ENCODE assay signal across 19 mouse cellular contexts in genomic region chr16:66495532-66495931, GRCm38 (mm10).
DNase-seq lines count a peak whose midpoint lies in the region; ATAC-seq and TF ChIP-seq lines count a peak whose summit lies in the region.
"Had no signal": no experiment of that assay in that cellular context is flagged by ENCODE, and none has a peak within 500 bp of the region (broad histone marks: within the 10 kb centered on the region; RNA-seq: fewer than 3 reads in every experiment).

No protein-coding gene starts in this region.

- no peaks in the 10 kb centered on the region for H3K4me1 ChIP-seq in embryonic facial prominence, embryonic 11.5 days (ENCODE audit: control insufficient read depth, insufficient read depth, low read length)
- H3K4me1 ChIP-seq in embryonic facial prominence, embryonic 10.5 days: no peaks in the 10 kb centered on the region
- no peaks in the 10 kb centered on the region for H3K4me1 ChIP-seq in intestine, postnatal 0 days (replicated peaks; ENCODE audit: control insufficient read depth, insufficient read depth, low read length)
- no peaks in the 10 kb centered on the region for H3K4me1 ChIP-seq in intestine, embryonic 16.5 days (ENCODE audit: control insufficient read depth, insufficient read depth, low read length)
- no peaks in the 10 kb centered on the region for H3K4me1 ChIP-seq in midbrain, postnatal 0 days (ENCODE audit: insufficient read depth, low read length)
- no peaks in the 10 kb centered on the region for H3K4me1 ChIP-seq in midbrain, embryonic 11.5 days (ENCODE audit: control insufficient read depth, insufficient read depth, low read length)
- H3K4me1 ChIP-seq: hindbrain, embryonic 10.5 days; megakaryocyte, embryonic 14.5 days had no signal

- no peak overlapping the region for H3K27ac ChIP-seq in embryonic facial prominence, embryonic 11.5 days (replicated peaks; ENCODE audit: low read depth, low read length)
- no peak overlapping the region for H3K27ac ChIP-seq in embryonic facial prominence, embryonic 10.5 days (replicated peaks)
- no peak overlapping the region for H3K27ac ChIP-seq in intestine, postnatal 0 days (ENCODE audit: low read depth, low read length)
- H3K27ac ChIP-seq in intestine, embryonic 16.5 days (ENCODE audit: low read length): no peak overlapping the region
- H3K27ac ChIP-seq in midbrain, postnatal 0 days (ENCODE audit: low read depth, low read length): no peak overlapping the region
- no peak overlapping the region for H3K27ac ChIP-seq in midbrain, embryonic 11.5 days (ENCODE audit: low read depth, low read length)
- H3K27ac ChIP-seq: hindbrain, embryonic 10.5 days had no signal

- no peak overlapping the region for H3K4me2 ChIP-seq in embryonic facial prominence, embryonic 11.5 days (ENCODE audit: low read depth, low read length)
- H3K4me2 ChIP-seq in intestine, postnatal 0 days (replicated peaks; ENCODE audit: low read depth): no peak overlapping the region
- no peak overlapping the region for H3K4me2 ChIP-seq in intestine, embryonic 16.5 days (ENCODE audit: low read depth, low read length)
- no peak overlapping the region for H3K4me2 ChIP-seq in midbrain, postnatal 0 days (ENCODE audit: low read depth, low read length, poor library complexity, severe bottlenecking)
- no peak overlapping the region for H3K4me2 ChIP-seq in midbrain, embryonic 11.5 days

- peak; percentile 5 for DNase-seq in embryonic facial prominence, embryonic 11.5 days (ENCODE audit: low spot score)
- DNase-seq in embryonic facial prominence, embryonic 10.5 days (ENCODE audit: low spot score): no peak
- peak; percentile 53 for DNase-seq in midbrain, postnatal 0 days (ENCODE audit: low spot score)
- no peak for DNase-seq in midbrain, embryonic 11.5 days (ENCODE audit: low spot score, missing footprints)
- no peak for DNase-seq in thymus, postnatal 0 days (ENCODE audit: low spot score)
- no peak for DNase-seq in right cerebral cortex, postnatal 10 days (ENCODE audit: low spot score in 2 of 2)
- DNase-seq: B cell, adult 2 months; cerebellum, adult 11 months; cerebellum, postnatal 36 days; gastrocnemius, postnatal 36 days; left cerebral cortex, postnatal 4 days; liver, postnatal 0 days; lung, postnatal 14 days; right cerebral cortex, adult 18-20 months; thymus, adult 18-20 months had no signal

- H3K36me3 ChIP-seq in embryonic facial prominence, embryonic 11.5 days (replicated peaks; ENCODE audit: control insufficient read depth, insufficient read depth, low read depth, low read length): no peaks in the 10 kb centered on the region
- H3K36me3 ChIP-seq in embryonic facial prominence, embryonic 10.5 days (replicated peaks): no peaks in the 10 kb centered on the region
- no peaks in the 10 kb centered on the region for H3K36me3 ChIP-seq in intestine, postnatal 0 days (ENCODE audit: control insufficient read depth, insufficient read depth)
- H3K36me3 ChIP-seq in intestine, embryonic 16.5 days (ENCODE audit: control insufficient read depth, insufficient read depth, low read length): no peaks in the 10 kb centered on the region
- no peaks in the 10 kb centered on the region for H3K36me3 ChIP-seq in midbrain, postnatal 0 days (ENCODE audit: insufficient read depth, low read length)
- H3K36me3 ChIP-seq in midbrain, embryonic 11.5 days (ENCODE audit: control insufficient read depth, insufficient read depth, low read length): no peaks in the 10 kb centered on the region
- H3K36me3 ChIP-seq: hindbrain, embryonic 10.5 days had no signal

- no peak overlapping the region for H3K9ac ChIP-seq in embryonic facial prominence, embryonic 11.5 days (replicated peaks; ENCODE audit: low read length)
- no peak overlapping the region for H3K9ac ChIP-seq in intestine, postnatal 0 days (ENCODE audit: low read depth, low read length)
- no peak overlapping the region for H3K9ac ChIP-seq in intestine, embryonic 16.5 days (ENCODE audit: low read depth, low read length)
- no peak overlapping the region for H3K9ac ChIP-seq in midbrain, postnatal 0 days (replicated peaks; ENCODE audit: low read length, poor library complexity, severe bottlenecking)
- no peak overlapping the region for H3K9ac ChIP-seq in midbrain, embryonic 11.5 days (ENCODE audit: low read length)
- H3K9ac ChIP-seq: liver, postnatal 0 days had no signal

- H3K4me3 ChIP-seq in embryonic facial prominence, embryonic 11.5 days (ENCODE audit: low read depth, low read length): no peak overlapping the region
- H3K4me3 ChIP-seq in embryonic facial prominence, embryonic 10.5 days: no peak overlapping the region
- H3K4me3 ChIP-seq in intestine, postnatal 0 days (ENCODE audit: low read depth, low read length): no peak overlapping the region
- no peak overlapping the region for H3K4me3 ChIP-seq in intestine, embryonic 16.5 days (ENCODE audit: low read length)
- no peak overlapping the region for H3K4me3 ChIP-seq in midbrain, postnatal 0 days (ENCODE audit: low read depth, low read length)
- no peak overlapping the region for H3K4me3 ChIP-seq in midbrain, embryonic 11.5 days (ENCODE audit: low read depth, low read length)
- H3K4me3 ChIP-seq: hindbrain, embryonic 10.5 days; megakaryocyte, embryonic 14.5 days had no signal

- peak; percentile 11; the same call in 1 of the 2 replicates for TF ChIP-seq CTCF in intestine, postnatal 0 days (IDR thresholded peaks at IDR 0.05; ENCODE audit: low read depth)
- peak; percentile 80 for TF ChIP-seq CTCF in midbrain, postnatal 0 days (IDR thresholded peaks at IDR 0.05)

- no peaks in the 10 kb centered on the region for H3K9me3 ChIP-seq in embryonic facial prominence, embryonic 11.5 days (replicated peaks; ENCODE audit: control insufficient read depth, low read length)
- no peaks in the 10 kb centered on the region for H3K9me3 ChIP-seq in embryonic facial prominence, embryonic 10.5 days
- H3K9me3 ChIP-seq in intestine, postnatal 0 days (ENCODE audit: control insufficient read depth): no peaks in the 10 kb centered on the region
- 0 out of 2 replicates have a peak, but pooled peaks cover 3% of the 10 kb centered on the region for H3K9me3 ChIP-seq in intestine, embryonic 16.5 days (ENCODE audit: control insufficient read depth, low read length)
- 0 out of 2 replicates have a peak, but pooled peaks cover 3% of the 10 kb centered on the region for H3K9me3 ChIP-seq in midbrain, postnatal 0 days (ENCODE audit: low read length)
- no peaks in the 10 kb centered on the region for H3K9me3 ChIP-seq in midbrain, embryonic 11.5 days (ENCODE audit: control insufficient read depth, low read length)
- H3K9me3 ChIP-seq: hindbrain, embryonic 10.5 days; megakaryocyte, embryonic 14.5 days had no signal

- ATAC-seq in embryonic facial prominence, embryonic 11.5 days (replicated peaks; ENCODE audit: insufficient number of reproducible peaks, low FRiP score, low TSS enrichment, low read depth): no peak
- ATAC-seq in intestine, postnatal 0 days: no peak
- ATAC-seq in intestine, embryonic 16.5 days: no peak
- no peak for ATAC-seq in midbrain, postnatal 0 days (ENCODE audit: low FRiP score)
- ATAC-seq in midbrain, embryonic 11.5 days (ENCODE audit: low FRiP score): no peak
- ATAC-seq: liver, postnatal 0 days had no signal

- 80% methylated on average over 3 of the region's 3 CpGs for WGBS in embryonic facial prominence, embryonic 11.5 days
- 75% methylated on average over 3 of the region's 3 CpGs for WGBS in embryonic facial prominence, embryonic 10.5 days
- 61% methylated on average over 3 of the region's 3 CpGs for WGBS in intestine, postnatal 0 days
- WGBS in intestine, embryonic 16.5 days: 62% methylated on average over 3 of the region's 3 CpGs
- 72% methylated on average over 3 of the region's 3 CpGs for WGBS in midbrain, postnatal 0 days
- WGBS in midbrain, embryonic 11.5 days: 80% methylated on average over 3 of the region's 3 CpGs

- H3K27me3 ChIP-seq in embryonic facial prominence, embryonic 11.5 days (ENCODE audit: control insufficient read depth, insufficient read depth, low read length): no peaks in the 10 kb centered on the region
- H3K27me3 ChIP-seq in embryonic facial prominence, embryonic 10.5 days (replicated peaks; ENCODE audit: low read depth, poor library complexity, severe bottlenecking): no peaks in the 10 kb centered on the region
- no peaks in the 10 kb centered on the region for H3K27me3 ChIP-seq in intestine, postnatal 0 days (replicated peaks; ENCODE audit: control insufficient read depth, insufficient read depth, low read length)
- H3K27me3 ChIP-seq in intestine, embryonic 16.5 days (replicated peaks; ENCODE audit: control insufficient read depth, insufficient read depth, low read length): no peaks in the 10 kb centered on the region
- no peaks in the 10 kb centered on the region for H3K27me3 ChIP-seq in midbrain, postnatal 0 days (ENCODE audit: insufficient read depth, low read length)
- no peaks in the 10 kb centered on the region for H3K27me3 ChIP-seq in midbrain, embryonic 11.5 days (ENCODE audit: control insufficient read depth, insufficient read depth, low read length)
- H3K27me3 ChIP-seq: megakaryocyte, embryonic 14.5 days had no signal

Comparison
In these comparisons a context has a peak if more than half of its experiments do, and no peak if none do; other contexts are left out.
1. DNase-seq: peak in embryonic facial prominence, embryonic 11.5 days (single experiment) and midbrain, postnatal 0 days (single experiment); none in embryonic facial prominence, embryonic 10.5 days (single experiment), midbrain, embryonic 11.5 days (single experiment), thymus, postnatal 0 days (single experiment) and right cerebral cortex, postnatal 10 days (0 of 2).